Mouse (Mus musculus) ES-E14 (cell line): Measurements from ENCODE around the gene Inca1. TPM values are rescaled to one million over a fixed set of nuclear protein-coding genes. Genes with fewer than 3 reads are reported as not detected.

ENCODE experiments used
- DNase-seq: peaks from one replicate; pipeline ENCODE4 v3.0.0-alpha.2; 2013; ENCODE audit warnings: low read depth, low spot score
- H3K27ac ChIP-seq: 2 replicates; pipeline ENCODE4 v1.5.1; 2012; ENCODE audit warnings: low read depth, mild to moderate bottlenecking, low read length, moderate library complexity, mixed read lengths; ENCODE audit not compliant: poor library complexity, insufficient read depth, severe bottlenecking
- H3K36me3 ChIP-seq: 2 replicates; pipeline ENCODE4 v1.6.1; 2012; ENCODE audit warnings: mild to moderate bottlenecking, low read length, moderate library complexity, mixed read lengths; ENCODE audit not compliant: control insufficient read depth, poor library complexity, insufficient read depth, severe bottlenecking
- H3K4me1 ChIP-seq, 2 experiments: fragments of 150-350 bp in 1 of 2; sonication (generic) in 1 of 2; 2 replicates each; pipeline ENCODE4 v1.6.1; 2012; ENCODE audit warnings: low read length in 2 of 2, mild to moderate bottlenecking in 1 of 2, mixed read lengths in 1 of 2; ENCODE audit not compliant: control insufficient read depth in 2 of 2, insufficient read depth in 2 of 2, poor library complexity in 1 of 2
- H3K4me3 ChIP-seq, 2 experiments: fragments of 150-350 bp in 1 of 2; sonication (generic) in 1 of 2; 2 replicates each; pipeline ENCODE4 v1.5.1; 2012; ENCODE audit warnings: low read length in 2 of 2, low read depth in 1 of 2, mild to moderate bottlenecking in 1 of 2, mixed read lengths in 1 of 2; ENCODE audit not compliant: insufficient read depth in 1 of 2, poor library complexity in 1 of 2, severe bottlenecking in 1 of 2
- H3K9ac ChIP-seq: 2 replicates; pipeline ENCODE4 v1.6.1; 2012; ENCODE audit warnings: low read depth, mild to moderate bottlenecking, low read length, mixed read lengths; ENCODE audit not compliant: poor library complexity, insufficient read depth, severe bottlenecking
- H3K9me3 ChIP-seq: fragments of 150-350 bp; sonication (generic); 2 replicates; pipeline ENCODE4 v1.6.1; 2012; ENCODE audit warnings: low read depth, mild to moderate bottlenecking, low read length; ENCODE audit not compliant: control insufficient read depth, insufficient read depth
- CHD2 ChIP-seq: IDR thresholded peaks from 2 replicates; pipeline ENCODE4 v1.6.1; 2014; ENCODE audit warnings: mild to moderate bottlenecking, low read depth, low read length, inconsistent platforms
- HCFC1 ChIP-seq: IDR thresholded peaks from 2 replicates; pipeline ENCODE4 v1.6.1; 2012; ENCODE audit warnings: low read length, inconsistent platforms, borderline replicate concordance; ENCODE audit not compliant: insufficient read depth
- MAFK ChIP-seq: IDR thresholded peaks from 2 replicates; pipeline ENCODE4 v1.6.1; 2014; ENCODE audit warnings: mild to moderate bottlenecking, low read depth, low read length, inconsistent platforms; ENCODE audit not compliant: insufficient read depth
- ZC3H11A ChIP-seq: IDR thresholded peaks from 2 replicates; pipeline ENCODE4 v1.6.1; 2012; ENCODE audit warnings: low read depth, mild to moderate bottlenecking, inconsistent platforms, low read length, borderline replicate concordance
- ZNF384 ChIP-seq: IDR thresholded peaks from 2 replicates; pipeline ENCODE4 v1.6.1; 2012; ENCODE audit warnings: low read depth, low read length, inconsistent platforms
- in situ Hi-C, 2 experiments: fragments of 600-800 bp; cut with MboI; formaldehyde crosslinking; loops; one replicate each; pipeline ENCODE4 v1.15.1; 2025; ENCODE audit warnings: low sequenced_read_pairs in 2 of 2, inconsistent platforms in 1 of 2; ENCODE audit not compliant: unreplicated experiment in 2 of 2
- total RNA-seq: library from RNA; depleted of rRNA; stranded (reverse); fragments of 300-350 nt; gene quantifications from 2 replicates; pipeline ENCODE4 v1.2.3, GENCODE M21; 2012

Inca1 gene
- total RNA-seq, 1 experiment = 1.2 TPM

- Histone ChIP-seq H3K36me3 (peaks cover 23% of the 10 kb centered on the region), H3K4me1 (peaks cover 8 to 25% of the 10 kb centered on the region in 2 experiments; a peak in 3 of 4 replicates), H3K9me3 (no peaks in the 10 kb centered on the region), H3K9ac (peak overlapping the region; percentile 87), H3K27ac (peak overlapping the region; percentile 83; the same call in 1 of the 2 replicates), H3K4me3 (peak overlapping the region; percentile 89 to 98)
- TF ChIP-seq ZNF384 (no peak), MAFK (no peak), ZC3H11A (no peak), CHD2 (no peak), HCFC1 (no peak)
- no peak for DNase-seq
- in situ Hi-C loops = no loop called here
These were observed 43.5 kb downstream of the Inca1 start for GRCm38 (mm10) chr11:70656456-70656927.

DNA sequence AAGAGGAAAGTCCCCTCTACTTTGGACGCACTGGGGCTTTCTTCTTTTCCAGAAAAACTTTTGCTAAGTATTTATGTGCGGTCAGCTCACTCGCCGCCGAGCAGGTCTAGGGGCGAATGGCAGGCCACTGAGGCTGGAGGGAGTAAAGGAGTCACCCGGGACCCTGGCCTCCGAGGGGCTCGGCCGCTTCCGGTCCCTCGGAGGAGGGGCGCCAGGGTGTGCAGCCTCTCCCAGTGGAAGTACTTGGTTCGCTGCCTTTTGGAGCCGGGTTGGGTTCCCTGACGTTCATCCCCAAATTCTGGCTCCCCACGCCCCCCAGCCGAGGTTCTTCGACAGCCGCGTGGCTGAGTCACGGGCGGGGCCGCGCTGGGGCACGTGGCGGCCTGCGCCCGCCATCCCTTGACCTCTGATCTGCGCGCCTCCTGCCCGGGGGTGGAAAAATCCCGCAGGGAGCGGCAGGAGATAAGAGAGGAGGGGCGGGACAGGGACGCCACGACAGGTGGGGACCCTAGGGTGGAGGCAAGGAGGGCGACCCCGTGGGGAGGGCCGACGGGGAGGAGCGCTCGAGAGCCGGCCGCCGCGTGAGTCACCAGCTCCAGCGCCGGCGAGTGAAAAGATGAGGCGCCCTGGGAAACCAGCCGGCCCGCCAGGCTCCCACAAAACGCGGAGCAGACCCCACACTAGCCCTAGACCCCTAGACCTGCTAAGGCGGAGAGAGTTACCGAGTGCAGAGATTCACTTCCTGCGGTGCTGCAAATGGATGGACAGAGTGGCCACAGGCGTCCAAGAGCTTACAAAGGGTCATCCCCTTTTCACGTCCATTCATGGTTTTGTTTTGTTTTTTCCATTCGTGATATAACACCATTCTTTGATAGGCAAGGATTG is 44.1 kb downstream of the Inca1 start:
- Histone ChIP-seq H3K4me1 (peaks cover 8 to 25% of the 10 kb centered on the region in 2 experiments; a peak in 3 of 4 replicates), H3K27ac (peak overlapping the region; percentile 83), H3K9me3 (no peaks in the 10 kb centered on the region), H3K4me3 (peak overlapping the region; percentile 89 to 98), H3K9ac (peak overlapping the region; percentile 87), H3K36me3 (peaks cover 27% of the 10 kb centered on the region)
- in situ Hi-C loops = no loop called here
- TF ChIP-seq ZNF384 (no peak), HCFC1 (no peak), MAFK (no peak), CHD2 (no peak), ZC3H11A (no peak)
- DNase-seq = peak; percentile 33

DNA sequence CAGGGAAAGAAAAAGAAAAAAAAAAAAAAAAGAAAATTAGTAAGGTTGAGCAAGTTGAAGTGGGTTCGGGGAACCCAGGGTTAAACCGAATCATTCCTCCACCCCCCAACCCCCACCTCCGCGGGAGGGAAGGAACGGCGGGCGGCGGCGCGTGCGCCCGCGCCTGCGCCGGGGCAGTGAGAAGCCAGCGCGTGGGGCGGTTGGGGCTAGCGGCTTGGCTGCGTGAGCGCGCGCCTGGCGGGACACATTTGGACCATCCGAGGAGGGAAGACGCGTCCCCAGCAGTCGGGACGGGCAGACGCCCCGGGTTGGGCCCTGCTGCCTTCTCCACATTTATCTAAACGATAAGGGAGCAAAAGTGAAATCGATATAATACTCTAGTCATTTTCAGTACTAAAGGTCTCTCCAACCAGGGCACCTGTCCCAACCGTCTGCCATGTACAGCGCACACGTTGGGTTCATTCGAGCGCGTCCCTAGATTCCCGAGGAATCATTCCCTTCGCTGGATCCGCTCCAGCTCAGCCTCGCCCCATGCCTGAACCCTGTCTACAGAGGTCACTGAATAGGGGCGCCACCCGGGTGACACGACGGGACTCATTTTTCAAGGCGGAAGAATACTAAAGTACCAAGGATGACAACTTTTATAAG is 44.9 kb downstream of the Inca1 start:
- H3K4me3 ChIP-seq = peak overlapping the region; percentile 89 to 98
- peaks cover 34% of the 10 kb centered on the region for H3K36me3 ChIP-seq
- in situ Hi-C loops = no loop called here
- TF ChIP-seq HCFC1 (no peak), CHD2 (peak; percentile 49; the same call in 1 of the 2 replicates)
- H3K27ac ChIP-seq = peak overlapping the region; percentile 83
- peak overlapping the region; percentile 87 for H3K9ac ChIP-seq
- peaks cover 8 to 25% of the 10 kb centered on the region in 2 experiments; a peak in 3 of 4 replicates for H3K4me1 ChIP-seq
- H3K9me3 ChIP-seq = no peaks in the 10 kb centered on the region
- peak; percentile 54 for DNase-seq

- peaks cover 8 to 23% of the 10 kb centered on the region in 2 experiments; a peak in 3 of 4 replicates for H3K4me1 ChIP-seq
- in situ Hi-C loops = no loop called here
- peaks cover 40% of the 10 kb centered on the region for H3K36me3 ChIP-seq
- no peaks in the 10 kb centered on the region for H3K9me3 ChIP-seq
- TF ChIP-seq MAFK (no peak), HCFC1 (no peak), ZNF384 (no peak), CHD2 (no peak), ZC3H11A (no peak)
- peak within 1 kb of the TSS; percentile 89 to 98 for H3K4me3 ChIP-seq
- H3K9ac ChIP-seq = peak within 1 kb of the TSS; percentile 99
- H3K27ac ChIP-seq = peak within 1 kb of the TSS; percentile 98
- DNase-seq = peak; percentile 47
These were observed 45.6 kb downstream of the Inca1 start, which contains the start of gene Pfn1 for GRCm38 (mm10) chr11:70654198-70654922. Pfn1 (minus strand) TSS chr11:70654644.
